Mouse (Mus musculus): ENCODE data around the gene Slc6a15. TPM values are rescaled to one million over a fixed set of nuclear protein-coding genes. Genes with fewer than 3 reads are reported as not detected.

The Slc6a15 gene
- total and polyA plus RNA-seq, 2 experiments from 2014 or later = 89.2 to 95.0 TPM

DNA sequence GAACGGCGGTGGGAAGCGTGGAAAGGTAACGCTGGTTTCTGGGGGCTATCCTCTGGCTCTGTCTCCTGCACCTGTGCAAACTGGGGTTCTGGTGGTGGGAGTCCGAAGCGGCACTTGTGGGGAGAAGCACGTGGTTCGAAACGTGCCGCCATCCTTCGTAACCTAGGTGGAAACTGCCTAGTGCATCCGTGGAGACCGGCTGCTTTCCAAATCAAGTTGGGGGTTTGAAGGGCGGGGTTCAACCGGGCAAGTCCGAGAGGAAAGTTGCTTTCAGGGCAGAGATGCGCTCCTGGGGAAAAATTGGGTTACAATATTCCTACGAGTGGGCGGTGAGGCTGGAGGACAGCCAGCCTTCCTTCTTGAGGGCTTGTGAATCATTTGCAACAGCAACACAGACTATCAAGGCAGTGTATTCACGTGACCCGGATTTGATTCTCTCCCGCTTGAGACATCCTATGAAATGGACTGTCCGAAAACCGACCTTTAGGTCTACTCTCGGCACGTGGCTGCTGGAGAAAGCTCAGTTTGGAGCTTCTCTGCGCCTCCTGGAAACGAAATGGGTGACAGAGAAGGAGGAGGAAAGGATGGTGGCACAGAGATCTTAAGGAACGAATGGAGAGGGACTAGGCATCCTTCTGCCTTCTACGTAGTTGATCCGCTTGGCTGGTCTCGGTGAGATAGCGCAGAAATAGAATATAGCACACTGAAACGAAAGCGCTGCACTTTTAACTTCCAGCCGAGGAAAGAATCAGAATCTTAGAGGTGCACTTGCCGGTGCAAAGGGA lies 905 bp downstream of the Slc6a15 start:
- H3K4me2 ChIP-seq (ENCODE audit: low read depth) = peak overlapping the region; percentile 75
- ATAC-seq (peak; percentile 44), DNase-seq (peak; percentile 69)
- TF ChIP-seq CTCF (IDR thresholded peaks at IDR 0.05; ENCODE audit: low read depth) = no peak
- 0 out of 2 replicates have a peak, but pooled peaks cover 4% of the 10 kb centered on the region for H3K4me1 ChIP-seq (ENCODE audit: insufficient read depth)
- H3K9ac ChIP-seq = peak overlapping the region; percentile 57
- H3K36me3 ChIP-seq (ENCODE audit: insufficient read depth) = no peaks in the 10 kb centered on the region
- 1% methylated on average over 37 of the region's 37 CpGs for WGBS
- H3K27me3 ChIP-seq (ENCODE audit: insufficient read depth, low read length) = no peaks in the 10 kb centered on the region
- H3K9me3 ChIP-seq (ENCODE audit: low read length) = no peaks in the 10 kb centered on the region
- peak overlapping the region; percentile 49 for H3K4me3 ChIP-seq (ENCODE audit: low read depth, low read length)
- H3K27ac ChIP-seq (ENCODE audit: low read depth, low read length) = peak overlapping the region; percentile 62

GRCm38 (mm10) chr10:103369081-103369420 lies 1.5 kb downstream of the Slc6a15 start:
- Histone ChIP-seq H3K27ac (ENCODE audit: low read depth, low read length) (peak overlapping the region; percentile 62), H3K9ac (peak overlapping the region; percentile 57), H3K36me3 (ENCODE audit: insufficient read depth) (no peaks in the 10 kb centered on the region), H3K27me3 (ENCODE audit: insufficient read depth, low read length) (no peaks in the 10 kb centered on the region), H3K4me1 (ENCODE audit: insufficient read depth) (0 out of 2 replicates have a peak, but pooled peaks cover 4% of the 10 kb centered on the region), H3K4me2 (ENCODE audit: low read depth) (peak overlapping the region; percentile 75), H3K4me3 (ENCODE audit: low read depth, low read length) (peak overlapping the region; percentile 49), H3K9me3 (ENCODE audit: low read length) (no peaks in the 10 kb centered on the region)
- WGBS = 0% methylated on average over 8 of the region's 8 CpGs
- peak; percentile 44 for TF ChIP-seq CTCF (IDR thresholded peaks at IDR 0.05; ENCODE audit: low read depth)
- DNase-seq = peak; percentile 79
- peak; percentile 83 for ATAC-seq

DNA sequence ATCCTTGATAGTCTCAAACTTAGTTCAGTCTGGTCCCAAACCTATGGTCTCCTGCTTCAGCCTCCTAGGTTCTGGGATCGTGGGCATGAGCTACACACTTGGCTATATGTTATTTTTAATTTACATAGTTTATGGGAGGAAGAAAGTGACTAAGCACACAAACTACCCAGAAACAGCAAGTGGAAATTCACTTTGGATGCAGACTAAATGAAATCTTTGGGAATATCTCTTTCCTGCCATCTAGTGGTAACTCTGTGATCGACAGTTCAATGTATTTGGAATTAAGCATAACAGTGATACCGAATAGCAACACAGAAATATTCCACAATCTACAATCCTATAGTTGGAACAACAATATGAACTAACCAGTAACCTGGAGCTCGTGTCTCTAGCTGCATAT lies 34.6 kb downstream of the Slc6a15 start:
- Histone ChIP-seq H3K36me3 (ENCODE audit: insufficient read depth) (no peaks in the 10 kb centered on the region), H3K9me3 (ENCODE audit: low read length) (no peaks in the 10 kb centered on the region), H3K27ac (ENCODE audit: low read depth, low read length) (no peak overlapping the region), H3K4me3 (ENCODE audit: low read depth, low read length) (no peak overlapping the region), H3K27me3 (ENCODE audit: insufficient read depth, low read length) (no peaks in the 10 kb centered on the region), H3K4me2 (ENCODE audit: low read depth) (no peak overlapping the region), H3K4me1 (ENCODE audit: insufficient read depth) (no peaks in the 10 kb centered on the region), H3K9ac (no peak overlapping the region)
- WGBS = 13% methylated on average over 4 of the region's 4 CpGs
- peak; percentile 81 for DNase-seq
- TF ChIP-seq CTCF (IDR thresholded peaks at IDR 0.05; ENCODE audit: low read depth) = peak; percentile 82
- ATAC-seq = peak; percentile 51

DNA sequence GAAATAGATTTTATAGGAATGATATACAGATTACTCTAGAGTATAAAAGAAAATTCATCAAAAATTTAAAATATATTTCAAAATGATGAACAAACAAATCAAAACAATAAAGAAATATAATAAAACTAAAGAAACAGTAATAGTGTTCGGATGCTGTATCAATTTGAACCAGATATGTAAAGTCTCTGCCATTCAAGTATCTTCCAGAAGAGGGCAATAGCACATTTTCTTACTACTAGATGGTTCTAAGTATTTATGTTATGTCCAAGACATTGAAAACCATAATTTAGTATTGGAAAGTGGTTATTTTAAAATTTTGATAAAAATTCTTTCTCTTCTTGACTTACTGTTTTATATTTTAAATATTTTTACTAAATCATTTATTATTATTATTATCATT lies 60.1 kb downstream of the Slc6a15 start:
- DNase-seq = no peak
- H3K27me3 ChIP-seq (ENCODE audit: insufficient read depth, low read length) = no peaks in the 10 kb centered on the region
- 74% methylated on average over 1 of the region's 1 CpGs for WGBS

DNA sequence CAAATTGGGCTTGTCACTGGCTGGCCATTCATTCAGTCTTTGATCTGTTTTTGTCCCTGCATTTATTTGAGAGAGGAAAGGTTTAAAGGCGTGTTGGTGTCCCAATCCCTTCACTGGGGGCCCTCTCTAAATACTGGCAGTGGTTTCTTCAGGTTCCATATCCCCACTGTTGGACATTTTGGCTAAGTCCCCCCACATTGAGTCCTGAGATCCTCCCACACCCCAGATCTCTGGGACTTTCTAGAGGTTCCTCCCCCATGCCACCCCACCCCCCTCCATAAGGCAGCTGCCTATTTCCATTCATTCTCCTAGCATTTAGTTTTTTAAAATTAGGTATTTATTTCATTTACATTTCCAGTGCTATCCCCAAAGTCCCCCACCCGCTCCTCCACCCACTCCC lies 75.0 kb downstream of the Slc6a15 start:
- Histone ChIP-seq H3K27me3 (ENCODE audit: insufficient read depth, low read length) (no peaks in the 10 kb centered on the region), H3K27ac (ENCODE audit: low read depth, low read length) (no peak overlapping the region), H3K9me3 (ENCODE audit: low read length) (no peaks in the 10 kb centered on the region), H3K36me3 (ENCODE audit: insufficient read depth) (no peaks in the 10 kb centered on the region), H3K9ac (no peak overlapping the region), H3K4me1 (ENCODE audit: insufficient read depth) (no peaks in the 10 kb centered on the region), H3K4me2 (ENCODE audit: low read depth) (no peak overlapping the region), H3K4me3 (ENCODE audit: low read depth, low read length) (no peak overlapping the region)
- no peak for ATAC-seq
- TF ChIP-seq CTCF (IDR thresholded peaks at IDR 0.05; ENCODE audit: low read depth) = no peak
- DNase-seq = no peak
- 89% methylated on average over 2 of the region's 2 CpGs for WGBS

More for the DNA sequence above, 60.1 kb downstream of the Slc6a15 start:
- H3K36me3 ChIP-seq (ENCODE audit: insufficient read depth) = no peaks in the 10 kb centered on the region
- ATAC-seq = no peak
- TF ChIP-seq CTCF (IDR thresholded peaks at IDR 0.05; ENCODE audit: low read depth) = peak; percentile 39
- no peak overlapping the region for H3K4me3 ChIP-seq (ENCODE audit: low read depth, low read length)
- no peak overlapping the region for H3K27ac ChIP-seq (ENCODE audit: low read depth, low read length)
- H3K9me3 ChIP-seq (ENCODE audit: low read length) = no peaks in the 10 kb centered on the region
- no peak overlapping the region for H3K9ac ChIP-seq
- no peaks in the 10 kb centered on the region for H3K4me1 ChIP-seq (ENCODE audit: insufficient read depth)
- H3K4me2 ChIP-seq (ENCODE audit: low read depth) = no peak overlapping the region

- no peak overlapping the region for H3K4me3 ChIP-seq (ENCODE audit: low read depth, low read length)
- 36% methylated on average over 3 of the region's 3 CpGs for WGBS
- peak; percentile 85 for ATAC-seq
- no peaks in the 10 kb centered on the region for H3K4me1 ChIP-seq (ENCODE audit: insufficient read depth)
- H3K36me3 ChIP-seq (ENCODE audit: insufficient read depth) = no peaks in the 10 kb centered on the region
- H3K9me3 ChIP-seq (ENCODE audit: low read length) = no peaks in the 10 kb centered on the region
- no peak overlapping the region for H3K27ac ChIP-seq (ENCODE audit: low read depth, low read length)
- peak; percentile 89 for DNase-seq
- H3K4me2 ChIP-seq (ENCODE audit: low read depth) = no peak overlapping the region
- no peaks in the 10 kb centered on the region for H3K27me3 ChIP-seq (ENCODE audit: insufficient read depth, low read length)
- no peak overlapping the region for H3K9ac ChIP-seq
- peak; percentile 79 for TF ChIP-seq CTCF (IDR thresholded peaks at IDR 0.05; ENCODE audit: low read depth)
Observed at GRCm38 (mm10) chr10:103443070-103443469, 75.5 kb downstream of the Slc6a15 start.

GRCm38 (mm10) chr10:103448340-103448739 lies 80.8 kb downstream of the Slc6a15 start:
- WGBS = 34% methylated on average over 2 of the region's 2 CpGs
- no peak overlapping the region for H3K4me2 ChIP-seq (ENCODE audit: low read depth)
- H3K9ac ChIP-seq = no peak overlapping the region
- H3K9me3 ChIP-seq (ENCODE audit: low read length) = no peaks in the 10 kb centered on the region
- DNase-seq (no peak), ATAC-seq (no peak)
- no peaks in the 10 kb centered on the region for H3K4me1 ChIP-seq (ENCODE audit: insufficient read depth)
- H3K27ac ChIP-seq (ENCODE audit: low read depth, low read length) = no peak overlapping the region
- H3K36me3 ChIP-seq (ENCODE audit: insufficient read depth) = no peaks in the 10 kb centered on the region
- no peak for TF ChIP-seq CTCF (IDR thresholded peaks at IDR 0.05; ENCODE audit: low read depth)
- no peaks in the 10 kb centered on the region for H3K27me3 ChIP-seq (ENCODE audit: insufficient read depth, low read length)
- H3K4me3 ChIP-seq (ENCODE audit: low read depth, low read length) = no peak overlapping the region
